Mouse (Mus musculus) ES-E14 (cell line): ENCODE data around the gene Copb1.

Experiments
- CHD2 ChIP-seq: IDR thresholded peaks from 2 replicates; pipeline ENCODE4 v1.6.1; 2014; ENCODE audit warnings: mild to moderate bottlenecking, low read depth, low read length, inconsistent platforms
- MAFK ChIP-seq: IDR thresholded peaks from 2 replicates; pipeline ENCODE4 v1.6.1; 2014; ENCODE audit warnings: mild to moderate bottlenecking, low read depth, low read length, inconsistent platforms; ENCODE audit not compliant: insufficient read depth

DNA sequence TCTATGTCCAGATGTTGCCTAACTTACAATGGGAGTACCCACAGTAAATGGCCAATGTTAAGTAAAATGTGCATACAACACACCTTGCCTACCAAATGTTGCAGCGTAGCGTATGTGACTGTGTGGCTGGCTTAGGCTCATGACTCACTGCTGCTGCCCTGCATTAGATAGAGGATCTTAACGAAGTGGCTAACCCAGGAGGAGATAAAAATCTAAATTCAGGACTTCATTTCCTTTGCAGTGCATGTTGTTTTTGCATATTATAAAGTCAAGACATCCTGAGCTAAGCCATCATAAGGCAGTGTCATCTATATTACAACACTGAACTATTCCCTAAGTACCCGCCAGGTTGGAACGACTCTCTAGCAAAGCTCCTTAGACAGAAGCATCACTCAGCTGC is 13.9 kb upstream of the Copb1 start:
- TF ChIP-seq CHD2 = no peak
- no peak for TF ChIP-seq MAFK
